Mouse (Mus musculus) left cerebral cortex, postnatal 25 days (tissue): Measurements from ENCODE around the gene Htra1. TPM values are rescaled to one million over a fixed set of nuclear protein-coding genes. Genes with fewer than 3 reads are reported as not detected.

Source experiments
- DNase-seq, 2 experiments: peaks; one replicate each; pipeline ENCODE4 v3.0.0; 2022; ENCODE audit warnings: low spot score in 2 of 2, mixed read lengths in 1 of 2
- intact Hi-C: fragments of 180-260 bp; cut with DNase I; formaldehyde crosslinking; loops from one replicate; pipeline ENCODE4 v1.15.1; 2025
- microRNA-seq, 2 experiments: library from miRNA; unstranded; fragments of <30 nt; microRNA quantifications; one replicate each; pipeline ENCODE4 v1.2.0; 2022
- total RNA-seq, 2 experiments: library from RNA; stranded (reverse); gene quantifications; 2 replicates each; pipeline ENCODE4 v1.2.3; 2021

Gene Htra1
- total RNA-seq, 2 experiments from 2014 or later, result 211 to 225 TPM

GRCm38 (mm10) chr7:130989371-130989770 is 53.5 kb downstream of the Htra1 start:
- intact Hi-C loops, result no loop called here
- no peak for DNase-seq

DNA sequence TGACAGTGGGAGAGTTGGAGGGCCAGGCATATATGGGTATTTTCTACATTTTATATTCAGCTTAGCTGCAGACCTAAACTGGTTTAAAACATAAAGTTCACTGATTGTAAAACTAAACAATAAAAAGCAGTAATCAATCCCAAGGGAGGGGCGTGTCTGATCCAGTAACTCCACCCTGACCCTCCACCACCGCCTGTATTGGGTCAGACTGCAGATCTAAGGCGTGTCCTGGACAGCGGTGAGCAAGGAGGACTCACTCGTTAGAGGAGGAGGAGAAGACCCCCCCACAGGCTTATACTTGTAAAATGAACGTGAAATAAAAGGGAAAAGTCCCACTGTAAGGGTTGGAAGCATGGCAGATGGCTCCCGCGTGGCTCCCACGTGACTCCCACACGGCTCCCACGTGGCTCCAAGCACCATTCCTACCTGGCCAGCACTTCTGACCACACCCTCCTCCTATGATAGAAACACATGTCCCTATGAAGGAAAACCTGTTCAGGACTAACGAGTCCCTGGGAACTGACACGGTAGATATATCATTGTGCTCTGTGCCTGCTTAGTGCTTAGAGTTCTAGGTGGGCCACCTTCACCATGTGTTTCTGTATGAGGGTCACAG is 55.4 kb downstream of the Htra1 start:
- intact Hi-C loops, result no loop called here

DNA sequence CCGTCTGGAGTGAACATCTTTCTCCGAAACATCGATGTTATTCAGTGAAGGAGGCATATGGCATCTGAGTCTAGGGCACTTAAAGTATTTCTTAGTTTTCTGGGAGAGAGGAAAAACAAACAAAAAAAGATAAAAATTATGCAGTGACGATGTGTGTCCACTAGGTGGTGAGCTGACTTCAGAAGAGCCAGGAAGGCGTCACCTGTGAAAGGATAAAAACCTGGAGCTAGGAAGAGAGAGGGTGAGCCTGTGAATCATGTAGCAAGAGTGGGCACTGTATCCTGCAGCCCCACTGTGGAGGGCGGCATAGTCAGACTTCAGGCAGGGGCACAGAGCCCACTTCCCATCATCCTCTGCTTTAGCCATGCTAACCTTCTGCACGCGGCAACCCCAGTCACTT is 58.0 kb downstream of the Htra1 start:
- peak in 1 of 2 experiments; percentile 32 for DNase-seq
- intact Hi-C loops, result no loop called here

More for the DNA sequence above, 55.4 kb downstream of the Htra1 start:
- no peak for DNase-seq

DNA sequence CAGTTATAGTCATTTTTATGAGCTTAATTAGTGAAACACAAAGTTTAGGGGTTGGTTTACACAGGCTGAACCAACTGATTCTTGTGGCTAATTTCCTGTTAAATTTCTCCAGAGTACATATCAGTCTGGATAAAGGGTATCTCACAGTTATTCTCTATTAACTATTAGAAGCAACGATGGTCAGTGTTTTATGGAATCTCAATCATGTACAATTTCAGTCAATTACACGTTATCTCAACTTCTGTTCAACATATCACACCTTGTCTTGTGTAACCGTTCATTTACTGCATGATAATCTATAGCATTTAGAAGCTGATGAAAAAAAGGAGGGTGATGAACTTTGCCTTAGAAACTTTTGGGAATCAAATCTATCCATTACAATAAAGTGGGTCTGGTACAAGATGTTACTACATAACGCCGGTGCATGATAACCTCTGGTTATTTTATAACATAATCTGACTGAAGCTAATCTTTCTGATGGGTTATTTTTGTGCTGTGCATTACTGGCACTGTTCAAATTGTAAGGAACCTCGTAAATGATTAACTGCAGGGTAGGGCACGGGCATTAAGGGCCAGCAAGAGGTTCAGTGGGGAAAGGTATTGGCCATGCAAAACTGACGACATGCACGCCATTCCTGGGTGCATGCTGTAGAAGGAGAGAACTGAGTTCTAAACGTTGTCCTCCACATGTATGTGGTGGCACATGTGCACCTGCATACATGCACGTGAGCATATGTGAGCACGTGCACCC is 66.2 kb downstream of the Htra1 start:
- DNase-seq, result no peak

GRCm38 (mm10) chr7:131004071-131004470 is 68.2 kb downstream of the Htra1 start:
- intact Hi-C loops, result no loop called here
- no peak for DNase-seq

More for the DNA sequence above, 66.2 kb downstream of the Htra1 start:
- intact Hi-C loops, result no loop called here

- DNase-seq, result no peak
- intact Hi-C loops, result no loop called here
Measured at GRCm38 (mm10) chr7:131007221-131007620, 71.3 kb downstream of the Htra1 start.

GRCm38 (mm10) chr7:131009178-131009577 is 73.3 kb downstream of the Htra1 start:
- no peak for DNase-seq
- intact Hi-C loops, result no loop called here

DNA sequence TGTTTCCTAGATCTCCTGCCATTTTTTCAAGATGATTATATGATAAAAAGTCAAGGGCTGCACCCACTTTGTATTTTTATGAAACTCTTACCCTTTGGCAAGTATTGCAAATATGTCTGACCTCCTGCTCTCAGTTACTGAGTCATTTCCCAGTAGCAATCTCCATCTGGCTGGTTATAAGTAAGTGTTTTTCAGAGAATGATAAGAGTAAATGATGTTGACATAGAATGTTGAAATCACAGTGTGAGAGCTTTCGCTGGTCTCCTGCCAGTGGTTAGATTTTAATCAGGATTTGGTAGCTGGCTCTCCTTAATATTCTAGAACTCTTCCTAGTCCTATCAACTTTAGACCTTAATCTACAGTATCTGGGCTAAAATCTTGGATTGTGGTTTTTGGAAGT is 76.0 kb downstream of the Htra1 start:
- no peak for DNase-seq
- intact Hi-C loops, result no loop called here

DNA sequence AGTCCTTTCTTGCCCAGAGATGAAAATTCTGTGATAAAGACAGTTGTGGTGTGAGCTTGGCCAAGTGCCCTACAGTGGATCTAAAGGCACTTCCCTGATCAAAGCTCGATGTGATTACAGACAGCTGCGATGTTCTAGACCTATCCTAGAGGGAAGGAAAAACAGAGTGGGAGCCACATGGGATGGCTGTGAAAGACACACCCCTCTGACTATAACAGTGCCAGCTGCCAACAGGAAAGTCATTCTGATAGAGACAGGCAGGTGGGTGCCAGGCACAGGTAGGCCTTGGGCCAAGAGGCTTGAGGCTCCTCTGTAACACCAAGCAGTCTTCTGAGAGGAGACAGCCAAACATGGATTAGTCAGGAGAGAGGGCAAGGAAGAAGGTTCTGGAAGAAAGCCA is 83.3 kb downstream of the Htra1 start:
- intact Hi-C loops, result no loop called here
- no peak for DNase-seq

DNA sequence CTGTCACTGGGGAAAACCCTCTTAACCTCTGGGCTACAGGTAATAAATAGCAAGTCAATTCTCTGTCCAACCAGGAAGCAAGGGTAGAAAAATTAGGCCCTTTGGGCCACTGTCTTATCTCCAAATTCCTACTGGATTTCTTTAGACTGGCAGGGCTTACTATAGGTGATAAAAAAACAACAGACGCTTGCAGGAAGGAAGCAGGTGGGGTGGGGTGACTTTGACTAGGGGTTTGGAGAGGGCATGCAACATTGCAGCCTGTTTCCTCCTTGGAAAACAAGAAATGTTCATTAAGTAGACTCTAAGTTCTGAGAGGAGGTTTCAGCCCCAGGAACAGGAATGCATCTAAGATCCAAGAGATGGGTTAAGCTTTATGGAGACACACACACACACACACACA is 88.9 kb downstream of the Htra1 start:
- DNase-seq, result no peak
- intact Hi-C loops, result no loop called here

GRCm38 (mm10) chr7:131027557-131027956 is 91.6 kb downstream of the Htra1 start:
- intact Hi-C loops, result no loop called here
- DNase-seq, result no peak

- DNase-seq, result no peak
- intact Hi-C loops, result no loop called here
Measured at GRCm38 (mm10) chr7:131031755-131032154, 95.8 kb downstream of the Htra1 start, which contains the start of gene Dmbt1. Gene Dmbt1, plus strand, starts transcription at chr7:131032053.

Small RNAs within 50 kb of the gene (microRNA-seq; reads per million reads assigned to microRNA genes)
- gene Mir7061, result 1.3 to 1.7 reads per million in 2 experiments

Other genes with a start within 250 kb of the Htra1 start
- under 1 TPM; 0.34 to 0.53 TPM for gene Btbd16, start 162.0 kb upstream of the Htra1 start, total RNA-seq
- 100 to 1,000 TPM in 1 of 2 experiments, 10 to 100 TPM in 1; 92.8 to 105 TPM for gene Plekha1, start 70.4 kb upstream of the Htra1 start, total RNA-seq
- not detected for gene Dmbt1, start 95.9 kb downstream of the Htra1 start, total RNA-seq
- gene 4933402N03Rik, start 210.2 kb downstream of the Htra1 start, total RNA-seq, result not detected
- gene 5430419D17Rik, start 238.3 kb downstream of the Htra1 start, total RNA-seq, result not detected